Mouse (Mus musculus) MEL (cell line): ENCODE data around the gene Tnik.

Experiments
- CTCF ChIP-seq, 3 experiments: IDR thresholded peaks in 2 of 3; conservative IDR thresholded peaks in 1 of 3; 2 replicates each; pipeline ENCODE4 v1.5.1; 2011 to 2012; ENCODE audit warnings: low read length in 3 of 3, low read depth in 2 of 3, mild to moderate bottlenecking in 2 of 3, improper control_type of control experiment in 1 of 3, inconsistent platforms in 1 of 3, mixed read lengths in 1 of 3, moderate library complexity in 1 of 3; ENCODE audit not compliant: control insufficient read depth in 1 of 3, insufficient read depth in 1 of 3, poor library complexity in 1 of 3, severe bottlenecking in 1 of 3
- EP300 ChIP-seq, 2 experiments: IDR thresholded peaks; 2 replicates each; pipeline ENCODE4 v1.6.1; 2011; ENCODE audit warnings: improper control_type of control experiment in 2 of 2, low read length in 2 of 2, low read depth in 1 of 2, mild to moderate bottlenecking in 1 of 2
- RCOR1 ChIP-seq: IDR thresholded peaks from 2 replicates; pipeline ENCODE4 v1.6.1; 2012; ENCODE audit warnings: low read depth, mild to moderate bottlenecking, inconsistent platforms, low read length, improper control_type of control experiment
- TCF12 ChIP-seq: IDR thresholded peaks from 2 replicates; pipeline ENCODE4 v1.6.1; 2014; ENCODE audit warnings: low read depth, mild to moderate bottlenecking, inconsistent platforms, low read length, improper control_type of control experiment, moderate library complexity

DNA sequence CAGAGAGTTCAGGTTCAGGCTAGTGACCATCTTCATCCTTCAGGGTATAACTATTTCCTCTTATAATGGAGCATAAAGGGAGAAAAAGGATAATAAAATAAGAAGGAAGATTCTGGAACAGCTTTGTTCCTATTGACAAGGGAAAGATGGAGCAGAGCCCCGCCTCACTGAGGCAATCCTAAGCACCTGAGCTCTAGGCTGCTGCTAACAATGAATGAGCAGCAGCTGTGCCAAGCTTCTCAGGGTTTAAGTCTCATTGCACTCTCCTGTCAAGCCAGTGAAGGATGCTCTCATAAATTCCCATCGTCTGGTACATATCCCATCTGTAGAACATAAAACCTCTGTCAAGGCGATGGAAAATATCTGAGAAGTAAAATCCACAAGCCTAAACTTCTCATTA lies 390.0 kb downstream of the Tnik start:
- TF ChIP-seq RCOR1 (no peak), TCF12 (no peak), EP300 (IDR thresholded peaks at IDR 0.05; ENCODE audit: low read depth in 1 of 2, low read length in 2 of 2) (no peak), CTCF (IDR thresholded peaks at IDR 0.05 in 2 of 3, conservative IDR thresholded peaks at IDR 0.05 in 1 of 3; ENCODE audit: control insufficient read depth in 1 of 3, insufficient read depth in 1 of 3, low read depth in 2 of 3, low read length in 3 of 3, poor library complexity in 1 of 3, severe bottlenecking in 1 of 3) (no peak)
